Mouse (Mus musculus): ENCODE results near the gene Afap1l2.

DNA sequence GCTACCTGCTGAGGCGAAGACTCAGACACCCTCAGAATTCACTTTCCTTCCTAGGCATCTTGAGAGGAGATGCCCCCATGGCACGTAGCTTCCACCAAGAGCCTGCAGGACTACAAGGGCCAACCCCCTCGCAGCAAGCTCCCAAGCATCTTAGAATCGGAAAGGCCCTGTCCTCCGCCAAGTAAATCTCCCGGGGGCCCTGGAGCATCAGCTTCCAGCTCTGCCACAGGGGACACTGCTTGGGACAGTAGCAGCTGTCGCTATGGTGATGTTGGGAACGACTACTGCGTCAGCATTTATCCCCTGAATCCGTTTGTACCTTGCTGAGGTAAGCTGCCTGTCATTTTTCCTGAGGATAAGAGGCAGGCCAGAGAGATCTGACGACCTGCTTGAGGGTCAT is 97.5 kb downstream of the Afap1l2 start:
- TF ChIP-seq CTCF (IDR thresholded peaks at IDR 0.05), result no peak
- no peak for TF ChIP-seq EP300 (IDR thresholded peaks at IDR 0.05)

Measured in lung, postnatal 0 days (tissue).